Mouse (Mus musculus) liver, embryonic 14.5 days (tissue): ENCODE measurements around the gene Themis. TPM values are rescaled to one million over a fixed set of nuclear protein-coding genes. Genes with fewer than 3 reads are reported as not detected.

Experiments
- ATAC-seq: fragments of 200-750 bp; cut with Nextera tagmentation; 2 replicates; pipeline ENCODE4 v1.8.0; 2017; ENCODE audit warnings: moderate number of reproducible peaks, mild to moderate bottlenecking, moderate library complexity; ENCODE audit not compliant: insufficient read depth
- DNase-seq, 3 experiments: peaks; one replicate each; pipeline ENCODE4 v3.0.0-alpha.2; 2012 to 2013; ENCODE audit warnings: low read depth in 3 of 3, low spot score in 3 of 3
- H3K27ac ChIP-seq: fragments of 300-500 bp; sonication (generic); 2 replicates; pipeline ENCODE4 v1.5.1; 2014; ENCODE audit warnings: moderate library complexity, mild to moderate bottlenecking, control low read depth, inconsistent platforms
- H3K27me3 ChIP-seq: fragments of 300-500 bp; sonication (generic); 2 replicates; pipeline ENCODE4 v1.6.1; 2014; ENCODE audit warnings: mild to moderate bottlenecking, low read length, moderate library complexity; ENCODE audit not compliant: control insufficient read depth, insufficient read depth
- H3K36me3 ChIP-seq: fragments of 300-500 bp; sonication (generic); replicated peaks from 2 replicates; pipeline ENCODE4 v1.6.1; 2014; ENCODE audit warnings: low read depth; ENCODE audit not compliant: control insufficient read depth, insufficient read depth
- H3K4me1 ChIP-seq, 2 experiments: fragments of 200-500 bp in 1 of 2; fragments of 300-500 bp in 1 of 2; sonication (generic) in 1 of 2; replicated peaks; 2 replicates each; pipeline ENCODE4 v1.6.1; 2012 to 2014; ENCODE audit warnings: antibody characterized with exemption in 1 of 2, inconsistent platforms in 1 of 2, low read length in 1 of 2; ENCODE audit not compliant: control insufficient read depth in 2 of 2, insufficient read depth in 2 of 2
- H3K4me2 ChIP-seq: fragments of 300-500 bp; sonication (generic); 2 replicates; pipeline ENCODE4 v1.6.1; 2014; ENCODE audit warnings: low read depth, mild to moderate bottlenecking, control low read depth, moderate library complexity
- H3K4me3 ChIP-seq, 2 experiments: fragments of 200-500 bp in 1 of 2; fragments of 300-500 bp in 1 of 2; sonication (generic) in 1 of 2; 2 replicates each; pipeline ENCODE4 v1.5.1; 2012 to 2014; ENCODE audit warnings: low read depth in 2 of 2, low read length in 2 of 2, mild to moderate bottlenecking in 2 of 2, control low read depth in 1 of 2, inconsistent platforms in 1 of 2, moderate library complexity in 1 of 2; ENCODE audit not compliant: insufficient read depth in 1 of 2
- H3K9ac ChIP-seq: fragments of 300-500 bp; sonication (generic); replicated peaks from 2 replicates; pipeline ENCODE4 v1.6.1; 2014; ENCODE audit warnings: mild to moderate bottlenecking, control low read depth, moderate library complexity
- H3K9me3 ChIP-seq: fragments of 300-500 bp; sonication (generic); 2 replicates; pipeline ENCODE4 v1.6.1; 2016; ENCODE audit warnings: low read length, mixed read lengths; ENCODE audit not compliant: control insufficient read depth
- CTCF ChIP-seq: IDR thresholded peaks from 2 replicates; pipeline ENCODE4 v1.5.1; 2016; ENCODE audit warnings: antibody characterized with exemption, low read depth, control low read depth
- EP300 ChIP-seq: IDR thresholded peaks from 2 replicates; pipeline ENCODE4 v1.6.1; 2016; ENCODE audit warnings: antibody characterized with exemption, low read depth
- WGBS: fragments of 180-500 bp; shearing (Covaris S2); extraction: QIAGEN DNeasy Blood & Tissue Kit; methylation state at CpG from one replicate; pipeline ENCODE4 v1.1.7; 2014; ENCODE audit not compliant: insufficient replicate concordance; 5-methylcytosine and 5-hydroxymethylcytosine counted together
- polyA plus RNA-seq, 2 experiments: library from polyadenylated mRNA; depleted of rRNA in 1 of 2; stranded (reverse) in 1 of 2; unstranded in 1 of 2; fragments of >200 nt; fragmentation: Nextera tagmentation in 1 of 2; extraction: Ambion mirVana in 1 of 2; gene quantifications; 2 replicates each; pipeline versions ENCODE4 v1.2.1 to v1.2.3; 2012 to 2014

Themis gene
- polyA plus RNA-seq, 2 experiments: 0.05 TPM; not detected in 1

- H3K36me3 ChIP-seq: no peaks in the 10 kb centered on the region
- no peak for ATAC-seq
- H3K4me1 ChIP-seq: no peaks in the 10 kb centered on the region
- H3K9me3 ChIP-seq: no peaks in the 10 kb centered on the region
- no peak for DNase-seq
- no peak overlapping the region for H3K9ac ChIP-seq
- TF ChIP-seq EP300 (no peak), CTCF (no peak)
- H3K27ac ChIP-seq: no peak overlapping the region
- no peaks in the 10 kb centered on the region for H3K27me3 ChIP-seq
- H3K4me2 ChIP-seq: no peak overlapping the region
- no peak overlapping the region for H3K4me3 ChIP-seq
Observed at GRCm38 (mm10) chr10:28754927-28755326, 86.8 kb downstream of the Themis start.

DNA sequence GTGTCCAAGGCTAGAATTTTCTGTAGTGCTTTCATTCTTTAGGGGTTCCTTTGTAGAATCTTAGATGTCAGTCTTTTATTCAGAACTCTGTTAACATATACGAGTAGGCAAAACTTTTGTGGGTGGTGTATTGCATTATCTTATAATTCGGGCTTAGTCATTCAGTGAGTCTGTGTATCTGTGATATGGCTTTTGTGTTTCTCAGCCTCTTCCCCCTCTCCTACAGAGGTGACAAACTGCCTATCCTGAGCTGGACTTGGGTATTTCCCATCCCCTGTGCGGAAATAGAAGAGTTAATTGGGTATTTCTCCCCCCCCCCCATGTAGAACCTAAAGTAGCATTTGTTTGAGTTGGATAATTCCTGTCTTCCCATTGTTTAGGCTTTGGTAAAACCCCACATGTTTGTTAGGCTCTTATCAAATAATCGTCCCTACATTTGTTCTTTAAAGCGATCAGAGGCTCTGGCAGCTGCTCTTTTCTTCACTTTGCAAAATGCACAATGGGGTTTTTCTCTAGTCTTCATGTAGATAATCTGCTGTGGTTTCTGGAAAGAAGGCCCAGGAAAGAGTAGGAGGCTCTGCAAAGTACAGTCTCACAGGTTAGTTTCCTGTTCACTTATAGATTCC lies 108.7 kb downstream of the Themis start:
- no peak for DNase-seq
- H3K9me3 ChIP-seq: no peaks in the 10 kb centered on the region
- no peaks in the 10 kb centered on the region for H3K4me1 ChIP-seq
- H3K9ac ChIP-seq: no peak overlapping the region
- ATAC-seq: peak; percentile 45; the same call in 1 of the 2 replicates
- no peaks in the 10 kb centered on the region for H3K27me3 ChIP-seq
- no peak overlapping the region for H3K27ac ChIP-seq
- H3K36me3 ChIP-seq: no peaks in the 10 kb centered on the region
- no peak for TF ChIP-seq EP300
- TF ChIP-seq CTCF: no peak
- no peak overlapping the region for H3K4me2 ChIP-seq
- WGBS: 28% methylated on average over 5 of the region's 5 CpGs
- H3K4me3 ChIP-seq: no peak overlapping the region

GRCm38 (mm10) chr10:28799469-28799868 lies 131.3 kb downstream of the Themis start:
- Histone ChIP-seq H3K4me1 (no peaks in the 10 kb centered on the region), H3K9me3 (no peaks in the 10 kb centered on the region), H3K4me2 (no peak overlapping the region), H3K9ac (no peak overlapping the region), H3K36me3 (no peaks in the 10 kb centered on the region), H3K4me3 (no peak overlapping the region), H3K27me3 (no peaks in the 10 kb centered on the region), H3K27ac (no peak overlapping the region)
- ATAC-seq: no peak
- WGBS: 49% methylated on average over 4 of the region's 4 CpGs
- DNase-seq: no peak
- TF ChIP-seq CTCF: no peak
- no peak for TF ChIP-seq EP300

- WGBS: 61% methylated on average over 3 of the region's 3 CpGs
Observed at GRCm38 (mm10) chr10:28805160-28805559, 137.0 kb downstream of the Themis start.

GRCm38 (mm10) chr10:28811928-28812570 lies 143.9 kb downstream of the Themis start:
- Histone ChIP-seq H3K4me2 (no peak overlapping the region), H3K9me3 (no peaks in the 10 kb centered on the region), H3K4me3 (no peak overlapping the region), H3K36me3 (no peaks in the 10 kb centered on the region), H3K4me1 (no peaks in the 10 kb centered on the region), H3K9ac (no peak overlapping the region), H3K27me3 (no peaks in the 10 kb centered on the region), H3K27ac (no peak overlapping the region)
- ATAC-seq (no peak), DNase-seq (no peak)
- TF ChIP-seq CTCF: no peak
- TF ChIP-seq EP300: no peak
- WGBS: 51% methylated on average over 5 of the region's 5 CpGs

More at GRCm38 (mm10) chr10:28805160-28805559, 137.0 kb downstream of the Themis start:
- TF ChIP-seq EP300: no peak
- TF ChIP-seq CTCF: no peak
- no peak overlapping the region for H3K27ac ChIP-seq
- no peaks in the 10 kb centered on the region for H3K36me3 ChIP-seq
- DNase-seq: no peak
- H3K27me3 ChIP-seq: no peaks in the 10 kb centered on the region
- H3K9ac ChIP-seq: no peak overlapping the region
- no peaks in the 10 kb centered on the region for H3K9me3 ChIP-seq
- no peaks in the 10 kb centered on the region for H3K4me1 ChIP-seq
- H3K4me2 ChIP-seq: no peak overlapping the region
- no peak for ATAC-seq
- no peak overlapping the region for H3K4me3 ChIP-seq
